ENCODE assay signal across 7 mouse cellular contexts in the genomic region with DNA sequence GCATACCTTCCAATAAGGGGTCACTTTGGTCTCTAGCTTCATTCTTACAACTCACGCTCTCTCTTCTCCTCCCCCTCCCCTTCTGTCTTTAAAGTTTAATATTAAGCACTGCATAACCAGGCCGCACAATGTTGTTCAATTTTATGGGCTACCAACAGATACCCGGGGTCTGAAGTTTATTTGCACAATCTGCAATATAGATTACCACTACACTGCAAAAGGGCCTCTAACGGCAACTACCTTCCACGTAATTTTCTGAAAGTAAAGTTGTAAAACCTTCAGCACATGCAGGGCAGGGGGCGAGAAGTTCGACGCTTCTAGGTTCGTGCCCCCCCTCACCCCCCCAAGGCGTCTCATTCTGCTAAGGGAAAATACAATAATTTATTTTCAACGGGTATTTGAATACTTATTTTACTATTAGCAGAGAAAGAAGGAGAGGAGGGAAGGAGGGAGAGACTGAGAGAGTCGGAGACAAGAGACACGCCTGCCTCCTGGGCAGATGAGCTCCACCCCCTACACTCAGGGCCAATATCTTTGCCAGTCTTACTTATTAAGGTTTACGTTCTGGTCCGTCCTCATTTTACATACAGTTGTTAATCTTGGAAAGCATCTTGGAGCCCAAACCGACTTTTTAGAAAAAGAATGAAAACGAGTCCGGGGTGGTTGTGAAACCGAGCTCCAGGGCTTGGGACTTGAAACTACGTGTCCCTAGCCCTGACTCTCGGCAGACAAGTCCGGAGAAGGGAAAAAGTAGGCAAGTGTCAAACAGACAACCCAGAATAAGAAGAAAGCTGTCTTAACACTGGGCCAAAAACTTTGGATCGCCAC. TPM values are rescaled to one million over a fixed set of nuclear protein-coding genes. Genes with fewer than 3 reads are reported as not detected.
DNase-seq lines count a peak whose midpoint lies in the region; ATAC-seq and TF ChIP-seq lines count a peak whose summit lies in the region.

No protein-coding gene starts in this region.

- no peak overlapping the region for H3K27ac ChIP-seq in ES-Bruce4 (ENCODE audit: insufficient read depth, low read length)
- 0 out of 2 replicates have a peak overlapping the region, but pooled peaks have one; percentile 83 for H3K27ac ChIP-seq in hindbrain, embryonic 14.5 days
- H3K27ac ChIP-seq in liver, embryonic 11.5 days (ENCODE audit: low read depth, low read length), result peak overlapping the region; percentile 89
- no peak overlapping the region for H3K27ac ChIP-seq in neural tube, embryonic 11.5 days (ENCODE audit: low read depth, low read length)

- no peak for TF ChIP-seq POLR2A in ES-Bruce4 (IDR thresholded peaks at IDR 0.05; ENCODE audit: insufficient read depth, low read length)

- peak; percentile 53 for DNase-seq in R1 (ENCODE audit: low read depth, low spot score)
- peak; percentile 33 for DNase-seq in hindbrain, embryonic 14.5 days (ENCODE audit: low spot score)
- peak; percentile 54 for DNase-seq in liver, embryonic 11.5 days (ENCODE audit: low spot score)
- peak; percentile 37 for DNase-seq in neural tube, embryonic 11.5 days (ENCODE audit: low spot score)
- DNase-seq in right cerebral cortex, adult 18-20 months, result no peak

- no peak for ATAC-seq in hindbrain, embryonic 14.5 days (ENCODE audit: low FRiP score)
- no peak for ATAC-seq in liver, embryonic 11.5 days (replicated peaks; ENCODE audit: low FRiP score)
- ATAC-seq in neural tube, embryonic 11.5 days (ENCODE audit: insufficient read depth, low FRiP score, low TSS enrichment), result no peak

- TF ChIP-seq CTCF in ES-Bruce4 (IDR thresholded peaks at IDR 0.05; ENCODE audit: low read depth, low read length), result no peak

- no peaks in the 10 kb centered on the region; the same call in none of the 2 replicates for H3K36me3 ChIP-seq in ES-Bruce4 (ENCODE audit: control insufficient read depth, insufficient read depth, low read length, poor library complexity, severe bottlenecking)
- H3K36me3 ChIP-seq in erythroblast, embryonic 14.5 days (ENCODE audit: control insufficient read depth), result peaks cover 23% of the 10 kb centered on the region
- no peaks in the 10 kb centered on the region for H3K36me3 ChIP-seq in hindbrain, embryonic 14.5 days (replicated peaks; ENCODE audit: control insufficient read depth, insufficient read depth)
- H3K36me3 ChIP-seq in liver, embryonic 11.5 days (ENCODE audit: control insufficient read depth, insufficient read depth, low read length), result no peaks in the 10 kb centered on the region
- no peaks in the 10 kb centered on the region for H3K36me3 ChIP-seq in neural tube, embryonic 11.5 days (ENCODE audit: control insufficient read depth, insufficient read depth, low read length)

- peak overlapping the region; percentile 89 for H3K9ac ChIP-seq in ES-Bruce4 (ENCODE audit: low read depth, poor library complexity, severe bottlenecking)
- H3K9ac ChIP-seq in hindbrain, embryonic 14.5 days, result peak overlapping the region; percentile 67
- H3K9ac ChIP-seq in liver, embryonic 11.5 days (ENCODE audit: low read depth, low read length), result peak overlapping the region; percentile 91
- peak overlapping the region; percentile 78 for H3K9ac ChIP-seq in neural tube, embryonic 11.5 days (ENCODE audit: low read length)

- H3K9me3 ChIP-seq in ES-Bruce4 (replicated peaks; ENCODE audit: control insufficient read depth, insufficient read depth, low read length, poor library complexity, severe bottlenecking), result no peaks in the 10 kb centered on the region
- no peaks in the 10 kb centered on the region for H3K9me3 ChIP-seq in erythroblast, embryonic 14.5 days (ENCODE audit: control insufficient read depth, low read length)
- H3K9me3 ChIP-seq in hindbrain, embryonic 14.5 days (ENCODE audit: control insufficient read depth, low read length), result no peaks in the 10 kb centered on the region
- no peaks in the 10 kb centered on the region for H3K9me3 ChIP-seq in liver, embryonic 11.5 days (ENCODE audit: control insufficient read depth, low read length)
- H3K9me3 ChIP-seq in neural tube, embryonic 11.5 days (ENCODE audit: control insufficient read depth, low read length), result no peaks in the 10 kb centered on the region

- H3K4me3 ChIP-seq in ES-Bruce4 (ENCODE audit: low read depth, low read length), result peak overlapping the region; percentile 92
- peak overlapping the region; percentile 79 for H3K4me3 ChIP-seq in erythroblast, embryonic 14.5 days (replicated peaks)
- H3K4me3 ChIP-seq in hindbrain, embryonic 14.5 days (replicated peaks; ENCODE audit: low read length), result peak overlapping the region; percentile 86
- peak overlapping the region; percentile 69 for H3K4me3 ChIP-seq in liver, embryonic 11.5 days (ENCODE audit: low read depth, low read length)
- peak overlapping the region; percentile 92 for H3K4me3 ChIP-seq in neural tube, embryonic 11.5 days (ENCODE audit: low read depth, low read length)

- peaks cover 4% of the 10 kb centered on the region for H3K4me1 ChIP-seq in ES-Bruce4 (ENCODE audit: control insufficient read depth, insufficient read depth, low read length)
- peaks cover 44% of the 10 kb centered on the region for H3K4me1 ChIP-seq in erythroblast, embryonic 14.5 days (ENCODE audit: control insufficient read depth)
- peaks cover 25% of the 10 kb centered on the region for H3K4me1 ChIP-seq in hindbrain, embryonic 14.5 days (replicated peaks; ENCODE audit: control insufficient read depth, insufficient read depth, low read length)
- H3K4me1 ChIP-seq in liver, embryonic 11.5 days (replicated peaks; ENCODE audit: control insufficient read depth, insufficient read depth, low read length), result peaks cover 8% of the 10 kb centered on the region; the same call in 1 of the 2 replicates
- peaks cover 11% of the 10 kb centered on the region for H3K4me1 ChIP-seq in neural tube, embryonic 11.5 days (ENCODE audit: control insufficient read depth, insufficient read depth, low read length)

- H3K27me3 ChIP-seq in ES-Bruce4 (ENCODE audit: control insufficient read depth, insufficient read depth, low read length, poor library complexity, severe bottlenecking), result no peaks in the 10 kb centered on the region
- H3K27me3 ChIP-seq in erythroblast, embryonic 14.5 days (ENCODE audit: control insufficient read depth), result no peaks in the 10 kb centered on the region
- H3K27me3 ChIP-seq in hindbrain, embryonic 14.5 days (ENCODE audit: control insufficient read depth, insufficient read depth, low read length), result no peaks in the 10 kb centered on the region
- H3K27me3 ChIP-seq in liver, embryonic 11.5 days (replicated peaks; ENCODE audit: control insufficient read depth, insufficient read depth, low read length), result no peaks in the 10 kb centered on the region
- no peaks in the 10 kb centered on the region for H3K27me3 ChIP-seq in neural tube, embryonic 11.5 days (ENCODE audit: control insufficient read depth, insufficient read depth, low read length)

- WGBS in hindbrain, embryonic 14.5 days, result 2% methylated on average over 23 of the region's 23 CpGs
- WGBS in liver, embryonic 11.5 days, result 4% methylated on average over 23 of the region's 23 CpGs
- 2% methylated on average over 23 of the region's 23 CpGs for WGBS in neural tube, embryonic 11.5 days

- peak overlapping the region; percentile 82 for H3K4me2 ChIP-seq in hindbrain, embryonic 14.5 days (replicated peaks)
- H3K4me2 ChIP-seq in liver, embryonic 11.5 days, result peak overlapping the region; percentile 87
- peak overlapping the region; percentile 79 for H3K4me2 ChIP-seq in neural tube, embryonic 11.5 days (ENCODE audit: low read depth)

- no peak for TF ChIP-seq EP300 in ES-Bruce4 (IDR thresholded peaks at IDR 0.05; ENCODE audit: insufficient read depth, low read depth, low read length)

RNA-seq across cellular contexts. Expression of a gene that starts 1.2 kb away (rescaled TPM):
- polyA plus RNA-seq in ES-Bruce4 (2011; ENCODE audit: insufficient read depth, insufficient read length, low read depth, missing spikeins), result 42.9 and 48.0 TPM in 2 replicates
- 1.9 and 2.0 TPM in 2 replicates for polyA plus RNA-seq in erythroblast, embryonic 14.5 days (2012)
- polyA plus RNA-seq in hindbrain, embryonic 14.5 days (2014; fragmentation: Nextera tagmentation; extraction: Ambion mirVana), result 23.2 and 26.1 TPM in 2 replicates
- polyA plus RNA-seq in liver, embryonic 11.5 days (2014; fragmentation: Nextera tagmentation; extraction: Ambion mirVana), result 28.3 and 29.4 TPM in 2 replicates
- polyA plus RNA-seq in neural tube, embryonic 11.5 days (2014; fragmentation: Nextera tagmentation; extraction: Ambion mirVana), result 27.6 and 29.5 TPM in 2 replicates

Comparison
In these comparisons a context has a peak if more than half of its experiments do, and no peak if none do; other contexts are left out.
1. H3K27ac ChIP-seq: peak in hindbrain, embryonic 14.5 days (single experiment) and liver, embryonic 11.5 days (single experiment); none in ES-Bruce4 (single experiment) and neural tube, embryonic 11.5 days (single experiment).
2. Peak in every context shown above with its lines, with median percentiles within 50 percentile points of each other: H3K4me3 ChIP-seq, H3K9ac ChIP-seq and H3K4me2 ChIP-seq.